Mouse (Mus musculus) lung, embryonic 14.5 days (tissue): ENCODE results near the gene Bicc1. TPM values are rescaled to one million over a fixed set of nuclear protein-coding genes. Genes with fewer than 3 reads are reported as not detected.

Source experiments
- ATAC-seq: fragments of 200-750 bp; cut with Nextera tagmentation; 2 replicates; pipeline ENCODE4 v1.8.0; 2017; ENCODE audit warnings: mild to moderate bottlenecking, moderate TSS enrichment, moderate library complexity; ENCODE audit not compliant: insufficient read depth
- DNase-seq: peaks from one replicate; pipeline ENCODE4 v3.0.0-alpha.2; 2015
- H3K27ac ChIP-seq: fragments of 300-500 bp; sonication (generic); 2 replicates; pipeline ENCODE4 v1.5.1; 2014; ENCODE audit warnings: low read depth, mild to moderate bottlenecking, moderate library complexity
- H3K27me3 ChIP-seq: fragments of 300-500 bp; sonication (generic); 2 replicates; pipeline ENCODE4 v1.6.1; 2014; ENCODE audit warnings: low read length, control low read depth; ENCODE audit not compliant: insufficient read depth
- H3K36me3 ChIP-seq: fragments of 300-500 bp; sonication (generic); 2 replicates; pipeline ENCODE4 v1.6.1; 2014; ENCODE audit warnings: control low read depth; ENCODE audit not compliant: insufficient read depth
- H3K4me1 ChIP-seq: fragments of 300-500 bp; sonication (generic); 2 replicates; pipeline ENCODE4 v1.6.1; 2014; ENCODE audit warnings: antibody characterized with exemption, control low read depth; ENCODE audit not compliant: insufficient read depth
- H3K4me2 ChIP-seq: fragments of 300-500 bp; sonication (generic); 2 replicates; pipeline ENCODE4 v1.6.1; 2014; ENCODE audit warnings: mild to moderate bottlenecking
- H3K4me3 ChIP-seq: fragments of 300-500 bp; sonication (generic); 2 replicates; pipeline ENCODE4 v1.5.1; 2014; ENCODE audit warnings: low read depth, low read length
- H3K9ac ChIP-seq: fragments of 300-500 bp; sonication (generic); 2 replicates; pipeline ENCODE4 v1.6.1; 2014
- H3K9me3 ChIP-seq: fragments of 300-500 bp; sonication (generic); 2 replicates; pipeline ENCODE4 v1.6.1; 2016; ENCODE audit warnings: low read depth, low read length, control low read depth
- CTCF ChIP-seq: IDR thresholded peaks from 2 replicates; pipeline ENCODE4 v1.5.1; 2016; ENCODE audit warnings: antibody characterized with exemption, low read depth
- WGBS: fragments of 180-500 bp; shearing (Covaris S2); extraction: QIAGEN DNeasy Blood & Tissue Kit; methylation state at CpG from one replicate; pipeline ENCODE4 v1.1.7; 2014; 5-methylcytosine and 5-hydroxymethylcytosine counted together
- polyA plus RNA-seq: library from polyadenylated mRNA; unstranded; fragments of >200 nt; fragmentation: Nextera tagmentation; extraction: Ambion mirVana; gene quantifications from 2 replicates; pipeline ENCODE4 v1.2.1, GENCODE M21; 2014

Bicc1 gene
- polyA plus RNA-seq, 1 experiment from 2014 or later: 26.4 TPM

DNA sequence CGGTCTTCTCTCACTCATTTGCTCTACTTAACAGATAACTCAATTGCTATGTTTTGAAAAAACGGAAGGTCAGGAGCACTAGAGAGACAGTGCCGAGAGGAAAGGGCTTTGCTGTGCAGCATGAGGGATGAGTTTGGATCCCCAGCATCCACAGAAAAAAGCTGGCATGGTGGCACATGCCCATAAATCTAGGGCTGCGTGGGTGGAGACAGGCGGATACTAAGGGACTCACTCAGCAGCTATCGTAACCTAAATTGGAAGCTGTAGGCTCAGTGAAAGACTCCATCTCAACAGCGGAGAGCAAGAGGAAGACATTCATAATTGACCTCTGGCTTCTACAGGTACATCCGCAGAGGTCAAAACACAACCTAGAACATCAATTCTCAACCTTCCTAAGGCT is 179.8 kb downstream of the Bicc1 start:
- 0 out of 2 replicates have a peak, but pooled peaks cover 8% of the 10 kb centered on the region for H3K4me1 ChIP-seq
- ATAC-seq (no peak), DNase-seq (no peak)
- H3K4me2 ChIP-seq: no peak overlapping the region
- H3K9me3 ChIP-seq: no peaks in the 10 kb centered on the region
- no peak overlapping the region for H3K27ac ChIP-seq
- H3K4me3 ChIP-seq: no peak overlapping the region
- H3K36me3 ChIP-seq: no peaks in the 10 kb centered on the region
- WGBS: 93% methylated on average over 8 of the region's 8 CpGs
- TF ChIP-seq CTCF: no peak
- no peaks in the 10 kb centered on the region for H3K27me3 ChIP-seq
- no peak overlapping the region for H3K9ac ChIP-seq

DNA sequence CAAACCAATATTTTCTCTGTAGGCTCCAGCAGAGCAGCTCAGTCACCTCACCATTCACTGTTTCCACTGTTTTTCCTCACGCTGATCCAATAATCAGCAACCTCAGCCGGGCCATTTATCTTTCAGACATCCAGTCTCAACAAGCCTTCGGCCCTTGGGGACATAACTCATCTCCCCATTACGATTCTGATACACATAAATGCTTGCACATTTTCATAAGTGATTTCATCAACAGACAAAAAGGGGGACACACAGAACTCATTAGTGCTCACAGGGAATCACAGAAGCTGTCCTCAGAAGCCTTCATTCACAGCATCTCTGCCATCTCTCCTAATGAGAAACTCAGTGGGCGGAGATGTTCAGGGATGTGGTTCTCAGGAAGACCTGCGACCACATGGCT is 182.4 kb downstream of the Bicc1 start:
- Histone ChIP-seq H3K27ac (no peak overlapping the region; the same call in 1 of the 2 replicates), H3K9me3 (no peaks in the 10 kb centered on the region)

DNA sequence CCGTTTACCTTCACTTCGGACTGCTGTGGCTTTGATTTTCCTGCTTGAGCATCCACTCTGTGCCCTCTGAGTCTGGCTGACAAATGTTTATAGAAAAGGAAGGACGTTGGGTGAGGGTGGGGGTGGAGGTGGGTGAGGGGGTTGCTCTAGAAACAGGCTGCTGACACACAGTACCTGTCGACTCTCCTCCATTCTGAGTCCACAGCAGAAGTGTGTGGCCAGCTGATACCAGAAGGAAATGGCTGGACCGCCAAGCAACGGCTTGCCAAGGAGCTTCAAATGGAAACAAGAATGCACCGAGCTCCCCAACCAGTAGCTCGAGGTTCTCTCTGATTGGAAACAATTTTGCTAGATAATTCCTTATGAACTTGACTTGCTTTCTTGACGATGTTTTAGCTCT is 182.9 kb downstream of the Bicc1 start:
- no peak for TF ChIP-seq CTCF

More for the DNA sequence above, 182.4 kb downstream of the Bicc1 start:
- Histone ChIP-seq H3K36me3 (no peaks in the 10 kb centered on the region), H3K4me2 (no peak overlapping the region), H3K4me3 (no peak overlapping the region), H3K4me1 (0 out of 2 replicates have a peak, but pooled peaks cover 8% of the 10 kb centered on the region), H3K27me3 (no peaks in the 10 kb centered on the region), H3K9ac (no peak overlapping the region)
- TF ChIP-seq CTCF: no peak
- DNase-seq (no peak), ATAC-seq (no peak)
- 42% methylated on average over 6 of the region's 6 CpGs for WGBS

DNA sequence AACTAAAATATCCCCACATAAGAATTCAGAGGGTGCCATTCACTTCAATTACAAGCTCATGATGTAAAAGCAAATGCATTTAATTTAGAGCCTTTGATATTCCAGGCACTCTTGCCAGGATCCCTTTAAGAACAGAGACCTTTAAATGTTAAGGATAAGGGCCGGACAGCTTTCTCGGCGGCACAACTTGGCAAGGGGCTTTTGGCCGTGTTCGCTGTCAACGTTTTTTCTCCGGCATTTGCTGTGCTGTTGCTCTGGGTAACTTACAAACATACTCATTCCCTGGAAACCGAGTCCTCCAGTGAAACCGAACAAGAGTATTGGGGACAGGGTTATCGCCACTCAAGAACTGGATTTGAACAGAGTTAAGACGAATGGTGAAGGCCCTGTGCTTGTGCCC is 188.3 kb downstream of the Bicc1 start:
- Histone ChIP-seq H3K9ac (no peak overlapping the region), H3K27me3 (no peaks in the 10 kb centered on the region), H3K4me3 (no peak overlapping the region), H3K4me1 (0 out of 2 replicates have a peak, but pooled peaks cover 2% of the 10 kb centered on the region), H3K9me3 (no peaks in the 10 kb centered on the region), H3K4me2 (no peak overlapping the region), H3K36me3 (no peaks in the 10 kb centered on the region), H3K27ac (no peak overlapping the region)
- TF ChIP-seq CTCF: no peak
- ATAC-seq (no peak), DNase-seq (no peak)
- WGBS: 85% methylated on average over 11 of the region's 11 CpGs

More for the DNA sequence above, 182.9 kb downstream of the Bicc1 start:
- Histone ChIP-seq H3K9ac (no peak overlapping the region), H3K4me3 (no peak overlapping the region), H3K36me3 (no peaks in the 10 kb centered on the region), H3K9me3 (no peaks in the 10 kb centered on the region), H3K4me2 (no peak overlapping the region), H3K4me1 (0 out of 2 replicates have a peak, but pooled peaks cover 8% of the 10 kb centered on the region), H3K27ac (no peak overlapping the region; the same call in 1 of the 2 replicates), H3K27me3 (no peaks in the 10 kb centered on the region)
- ATAC-seq: peak; percentile 63; the same call in 1 of the 2 replicates
- no peak for DNase-seq
- WGBS: 25% methylated on average over 9 of the region's 9 CpGs

DNA sequence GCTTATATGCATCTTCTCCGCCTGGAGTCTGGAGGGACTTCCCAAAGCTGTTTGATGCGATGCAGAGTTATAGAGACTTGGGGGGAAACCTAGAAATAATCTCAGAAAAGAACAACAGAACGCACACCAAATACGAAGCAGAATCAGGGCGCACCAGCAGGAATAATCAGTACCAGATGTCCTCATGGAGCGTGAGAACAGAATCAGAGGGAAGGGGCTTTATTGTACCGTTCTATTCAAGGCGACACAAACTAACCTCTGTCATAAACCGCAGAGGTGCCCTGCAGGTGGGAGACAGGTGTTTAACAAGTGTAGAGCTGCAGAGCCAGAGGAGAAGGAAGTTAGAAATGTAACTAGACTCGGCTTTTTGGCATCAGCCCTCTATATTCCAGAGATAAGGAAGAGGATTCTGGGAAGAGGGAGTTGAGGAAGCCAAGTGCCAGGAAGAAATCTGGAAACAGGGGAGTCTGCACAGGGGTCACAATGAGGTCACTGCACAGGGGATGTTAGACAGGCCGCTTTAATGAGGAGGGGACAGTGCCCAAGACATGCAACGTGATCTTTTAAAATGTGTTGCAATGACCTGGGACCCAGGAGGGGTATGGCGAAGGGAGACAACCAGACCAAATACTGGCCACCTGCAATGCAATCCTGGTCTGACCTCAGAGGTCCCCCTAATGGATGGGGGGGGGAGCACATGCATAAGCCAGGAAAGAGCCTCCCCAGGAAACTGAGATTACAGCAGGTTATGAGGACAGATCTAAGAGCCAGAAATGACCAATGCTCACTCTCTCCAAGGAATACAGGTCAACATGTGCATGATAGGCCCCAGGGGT is 190.4 kb downstream of the Bicc1 start:
- 0 out of 2 replicates have a peak, but pooled peaks cover 2% of the 10 kb centered on the region for H3K4me1 ChIP-seq
- no peak overlapping the region for H3K9ac ChIP-seq
- no peak overlapping the region for H3K27ac ChIP-seq
- H3K36me3 ChIP-seq: no peaks in the 10 kb centered on the region
- 65% methylated on average over 13 of the region's 13 CpGs for WGBS
- H3K9me3 ChIP-seq: no peaks in the 10 kb centered on the region
- no peak for TF ChIP-seq CTCF
- no peak for ATAC-seq
- H3K4me2 ChIP-seq: no peak overlapping the region
- DNase-seq: no peak
- H3K4me3 ChIP-seq: no peak overlapping the region
- H3K27me3 ChIP-seq: no peaks in the 10 kb centered on the region

DNA sequence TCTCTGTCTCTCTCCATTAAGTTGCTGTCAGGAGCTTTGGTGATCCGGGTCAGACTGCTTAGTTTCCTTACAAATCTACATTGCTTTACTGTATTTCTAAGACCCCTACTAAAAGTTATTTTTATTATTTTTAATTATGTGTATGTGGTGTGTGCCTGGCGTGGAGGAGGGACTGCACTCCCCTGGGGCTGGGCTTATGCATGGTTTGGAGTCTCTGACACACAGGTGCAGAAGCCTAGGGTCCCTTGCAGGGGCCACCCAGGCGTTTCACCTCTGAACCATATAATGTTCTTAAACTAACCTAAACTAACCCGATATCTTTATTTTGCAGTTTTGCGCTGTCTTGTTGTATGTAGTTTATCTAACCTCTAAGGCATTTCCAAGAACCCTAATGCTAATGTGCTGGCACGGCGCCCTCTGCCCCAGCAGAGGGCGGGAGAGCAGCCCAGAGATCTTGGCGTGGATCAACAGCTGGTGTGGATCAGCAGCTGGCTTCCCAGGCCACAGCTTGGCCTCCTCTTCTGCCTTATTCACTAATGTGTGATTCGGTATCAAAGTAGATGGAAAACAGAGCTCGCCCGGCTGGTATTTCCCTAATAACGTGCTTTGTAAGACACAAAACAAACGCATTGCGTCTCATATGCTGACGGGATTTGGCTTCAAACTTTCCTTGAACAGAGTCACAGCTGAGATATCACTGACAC is 192.7 kb downstream of the Bicc1 start:
- Histone ChIP-seq H3K4me1 (0 out of 2 replicates have a peak, but pooled peaks cover 2% of the 10 kb centered on the region), H3K4me3 (no peak overlapping the region), H3K9ac (no peak overlapping the region), H3K27ac (peak overlapping the region; percentile 54; the same call in 1 of the 2 replicates), H3K27me3 (no peaks in the 10 kb centered on the region), H3K4me2 (no peak overlapping the region), H3K36me3 (no peaks in the 10 kb centered on the region), H3K9me3 (no peaks in the 10 kb centered on the region)
- peak; percentile 34 for TF ChIP-seq CTCF
- 38% methylated on average over 16 of the region's 16 CpGs for WGBS
- ATAC-seq: peak; percentile 90
- peak; percentile 93 for DNase-seq

DNA sequence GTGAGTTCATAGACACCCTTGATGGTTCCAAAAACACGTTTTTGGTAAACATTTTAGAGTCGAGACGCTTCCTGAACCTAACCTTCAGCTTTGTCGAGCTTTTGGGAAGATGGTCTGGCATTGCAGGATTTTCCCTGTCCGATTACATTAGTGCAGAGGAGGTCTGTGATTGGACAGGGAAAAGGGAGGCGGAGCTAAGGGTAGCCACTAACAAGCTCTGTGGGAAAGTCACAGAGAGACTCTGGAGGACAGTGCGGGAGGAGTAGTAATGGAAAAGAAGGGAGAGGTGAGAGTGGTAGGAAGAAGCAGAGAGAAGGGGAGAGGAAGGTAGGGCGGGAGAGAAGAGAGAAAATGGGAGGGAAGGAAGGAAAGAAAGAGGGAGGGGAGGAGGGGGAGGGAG is 194.8 kb downstream of the Bicc1 start:
- H3K9me3 ChIP-seq: no peaks in the 10 kb centered on the region
- DNase-seq: peak; percentile 30
- no peak overlapping the region for H3K4me2 ChIP-seq
- no peak for TF ChIP-seq CTCF
- no peak overlapping the region for H3K27ac ChIP-seq
- 38% methylated on average over 8 of the region's 8 CpGs for WGBS
- H3K4me1 ChIP-seq: 0 out of 2 replicates have a peak, but pooled peaks cover 2% of the 10 kb centered on the region
- H3K36me3 ChIP-seq: no peaks in the 10 kb centered on the region
- no peak overlapping the region for H3K4me3 ChIP-seq
- no peak overlapping the region for H3K9ac ChIP-seq
- H3K27me3 ChIP-seq: no peaks in the 10 kb centered on the region
- no peak for ATAC-seq
